Mouse (Mus musculus): Measurements from ENCODE around the gene Kcnc3.

The Kcnc3 gene

GRCm38 (mm10) chr7:44597666-44598065 is 7.2 kb downstream of the Kcnc3 start:
- DNase-seq, result no peak

- no peak for DNase-seq
Measured at GRCm38 (mm10) chr7:44598336-44598735, 7.9 kb downstream of the Kcnc3 start.

- DNase-seq, result no peak
Measured at GRCm38 (mm10) chr7:44600691-44601262, 10.3 kb downstream of the Kcnc3 start.

GRCm38 (mm10) chr7:44601646-44602045 is 11.2 kb downstream of the Kcnc3 start:
- no peak for DNase-seq

GRCm38 (mm10) chr7:44602443-44602842 is 12.0 kb downstream of the Kcnc3 start:
- no peak for DNase-seq

GRCm38 (mm10) chr7:44603186-44603855 is 12.9 kb downstream of the Kcnc3 start:
- no peak for DNase-seq

GRCm38 (mm10) chr7:44604139-44604606 is 13.7 kb downstream of the Kcnc3 start:
- DNase-seq, result no peak

GRCm38 (mm10) chr7:44604619-44605018 is 14.2 kb downstream of the Kcnc3 start:
- no peak for DNase-seq

GRCm38 (mm10) chr7:44605436-44605835 is 15.0 kb downstream of the Kcnc3 start:
- no peak for DNase-seq

- DNase-seq, result no peak
Measured at GRCm38 (mm10) chr7:44606171-44606901, 15.9 kb downstream of the Kcnc3 start.

GRCm38 (mm10) chr7:44612192-44612591 is 21.7 kb downstream of the Kcnc3 start:
- DNase-seq, result no peak

- no peak for DNase-seq
Measured at GRCm38 (mm10) chr7:44614041-44614688, 23.7 kb downstream of the Kcnc3 start.

- DNase-seq, result no peak
Measured at GRCm38 (mm10) chr7:44615309-44615708, 24.8 kb downstream of the Kcnc3 start.

- DNase-seq, result no peak
Measured at GRCm38 (mm10) chr7:44615987-44616386, 25.5 kb downstream of the Kcnc3 start.

- no peak for DNase-seq
Measured at GRCm38 (mm10) chr7:44617059-44617458, 26.6 kb downstream of the Kcnc3 start.

- DNase-seq, result no peak
Measured at GRCm38 (mm10) chr7:44623714-44624542, 33.5 kb downstream of the Kcnc3 start.

GRCm38 (mm10) chr7:44624543-44624826 is 34.0 kb downstream of the Kcnc3 start:
- DNase-seq, result no peak

GRCm38 (mm10) chr7:44624828-44625227 is 34.4 kb downstream of the Kcnc3 start:
- no peak for DNase-seq

- DNase-seq, result no peak
Measured at GRCm38 (mm10) chr7:44625241-44626067, 35.0 kb downstream of the Kcnc3 start.

GRCm38 (mm10) chr7:44626068-44626385 is 35.6 kb downstream of the Kcnc3 start:
- DNase-seq, result no peak

GRCm38 (mm10) chr7:44626966-44627365 is 36.5 kb downstream of the Kcnc3 start:
- DNase-seq, result no peak

Measured in thymus, postnatal 36 days (tissue).